Mouse (Mus musculus) kidney, adult 2 months (tissue): ENCODE results near the gene Bnip2.

Experiments
- CTCF ChIP-seq: fragments of 200-500 bp; conservative IDR thresholded peaks from 2 replicates; pipeline ENCODE4 v1.5.1; 2011; ENCODE audit warnings: low read depth, mild to moderate bottlenecking, control low read depth, low read length, moderate library complexity, mixed read lengths; ENCODE audit not compliant: insufficient read depth, insufficient read length
- POLR2A ChIP-seq: fragments of 200-500 bp; IDR thresholded peaks from one replicate; pipeline ENCODE4 v1.6.1; 2011; ENCODE audit warnings: low read depth, low read length, control low read depth

DNA sequence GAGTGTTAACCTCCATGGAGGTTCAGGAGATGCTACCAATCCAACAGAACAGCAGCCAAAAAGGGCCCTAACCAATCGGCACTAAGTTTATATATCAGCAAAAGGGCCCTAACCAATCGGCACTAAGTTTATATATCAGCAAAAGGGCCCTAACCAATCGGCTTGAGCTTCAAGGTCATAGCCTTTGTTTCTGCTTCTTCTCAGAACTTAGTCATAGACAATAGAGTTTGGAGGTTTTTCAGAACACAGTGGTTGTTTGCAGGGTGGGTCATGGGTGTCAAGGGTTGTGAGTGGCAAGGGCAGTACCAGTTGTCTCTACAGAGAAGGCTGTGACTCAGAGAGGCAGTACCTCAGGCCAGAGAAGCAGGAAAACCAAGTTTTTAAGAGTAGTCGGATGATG, 52.9 kb downstream of the Bnip2 start:
- TF ChIP-seq POLR2A (no peak), CTCF (no peak)
